Mouse (Mus musculus) ES-Bruce4 (cell line): ENCODE data around the gene Wdr73.
A peak's percentile ranks its signal among the peaks of the same experiment; 100 is the strongest.

Experiments
- CTCF ChIP-seq: IDR thresholded peaks from one replicate; pipeline ENCODE4 v1.8.1; 2011; ENCODE audit warnings: low read depth, low read length
- EP300 ChIP-seq: IDR thresholded peaks from 2 replicates; pipeline ENCODE4 v1.6.1; 2011; ENCODE audit warnings: low read depth, low read length; ENCODE audit not compliant: insufficient read depth
- POLR2A ChIP-seq: IDR thresholded peaks from one replicate; pipeline ENCODE4 v1.8.1; 2011; ENCODE audit warnings: low read length; ENCODE audit not compliant: insufficient read depth

- TF ChIP-seq POLR2A (no peak), CTCF (peak; percentile 72), EP300 (no peak)
Observed at GRCm38 (mm10) chr7:80857181-80857580, 43.9 kb downstream of the Wdr73 start.
